Mouse (Mus musculus): ENCODE measurements at regions not wholly inside any gene's neighbourhood (a gene's known extent, or its start where the extent isn't known, plus 50 kb on each side); places are given as distances from the start of the nearest gene placed in this dataset.

GRCm38 (mm10) chr10:119065974-119066373, 173.9 kb downstream of the Cand1 start:
- H3K27me3 ChIP-seq (ENCODE audit: control insufficient read depth, insufficient read depth, low read length), result no peaks in the 10 kb centered on the region
- no peak overlapping the region for H3K4me3 ChIP-seq (ENCODE audit: low read depth, low read length)
- no peak overlapping the region for H3K27ac ChIP-seq (replicated peaks)
- H3K9me3 ChIP-seq (ENCODE audit: control insufficient read depth, low read length), result no peaks in the 10 kb centered on the region
- peak; percentile 88 for DNase-seq (ENCODE audit: low spot score)
- 30% methylated on average over 8 of the region's 8 CpGs for WGBS
- no peak overlapping the region for H3K9ac ChIP-seq (ENCODE audit: low read length)
- H3K36me3 ChIP-seq (ENCODE audit: control insufficient read depth, insufficient read depth, low read length), result no peaks in the 10 kb centered on the region
- ATAC-seq (ENCODE audit: low FRiP score, low TSS enrichment), result 0 out of 2 replicates have a peak, but pooled peaks have one; percentile 56
- H3K4me2 ChIP-seq (replicated peaks; ENCODE audit: low read depth), result no peak overlapping the region
- TF ChIP-seq EP300 (optimal IDR thresholded peaks at IDR 0.05) (no peak), CTCF (IDR thresholded peaks at IDR 0.05; ENCODE audit: low read depth) (peak; percentile 74)
- no peaks in the 10 kb centered on the region for H3K4me1 ChIP-seq (replicated peaks; ENCODE audit: control insufficient read depth, insufficient read depth)

- no peak overlapping the region for H3K27ac ChIP-seq (replicated peaks)
Observed at GRCm38 (mm10) chr10:119065133-119065817, 174.6 kb downstream of the Cand1 start.

GRCm38 (mm10) chr10:119064218-119064617, 175.6 kb downstream of the Cand1 start:
- H3K4me2 ChIP-seq (replicated peaks; ENCODE audit: low read depth), result no peak overlapping the region
- H3K4me3 ChIP-seq (ENCODE audit: low read depth, low read length), result no peak overlapping the region
- DNase-seq (ENCODE audit: low spot score) (no peak), ATAC-seq (ENCODE audit: low FRiP score, low TSS enrichment) (no peak)
- no peaks in the 10 kb centered on the region for H3K36me3 ChIP-seq (ENCODE audit: control insufficient read depth, insufficient read depth, low read length)
- 86% methylated on average over 12 of the region's 12 CpGs for WGBS
- no peaks in the 10 kb centered on the region for H3K27me3 ChIP-seq (ENCODE audit: control insufficient read depth, insufficient read depth, low read length)
- no peak overlapping the region for H3K9ac ChIP-seq (ENCODE audit: low read length)
- no peaks in the 10 kb centered on the region for H3K9me3 ChIP-seq (ENCODE audit: control insufficient read depth, low read length)
- TF ChIP-seq CTCF (IDR thresholded peaks at IDR 0.05; ENCODE audit: low read depth), result no peak
- TF ChIP-seq EP300 (optimal IDR thresholded peaks at IDR 0.05), result no peak
- H3K4me1 ChIP-seq (replicated peaks; ENCODE audit: control insufficient read depth, insufficient read depth), result no peaks in the 10 kb centered on the region
- H3K27ac ChIP-seq (replicated peaks), result no peak overlapping the region

More at GRCm38 (mm10) chr10:119065133-119065817, 174.6 kb downstream of the Cand1 start:
- DNase-seq (ENCODE audit: low spot score), result peak; percentile 81
- no peaks in the 10 kb centered on the region for H3K9me3 ChIP-seq (ENCODE audit: control insufficient read depth, low read length)
- H3K36me3 ChIP-seq (ENCODE audit: control insufficient read depth, insufficient read depth, low read length), result no peaks in the 10 kb centered on the region
- H3K9ac ChIP-seq (ENCODE audit: low read length), result no peak overlapping the region
- no peaks in the 10 kb centered on the region for H3K27me3 ChIP-seq (ENCODE audit: control insufficient read depth, insufficient read depth, low read length)
- H3K4me2 ChIP-seq (replicated peaks; ENCODE audit: low read depth), result no peak overlapping the region; the same call in 1 of the 2 replicates
- WGBS, result 43% methylated on average over 23 of the region's 23 CpGs
- no peak overlapping the region for H3K4me3 ChIP-seq (ENCODE audit: low read depth, low read length)
- H3K4me1 ChIP-seq (replicated peaks; ENCODE audit: control insufficient read depth, insufficient read depth), result no peaks in the 10 kb centered on the region
- TF ChIP-seq CTCF (IDR thresholded peaks at IDR 0.05; ENCODE audit: low read depth) (no peak), EP300 (optimal IDR thresholded peaks at IDR 0.05) (no peak)
- peak; percentile 92 for ATAC-seq (ENCODE audit: low FRiP score, low TSS enrichment)

- DNase-seq (ENCODE audit: low spot score) (no peak), ATAC-seq (ENCODE audit: low FRiP score, low TSS enrichment) (no peak)
- WGBS, result 66% methylated on average over 14 of the region's 14 CpGs
- Histone ChIP-seq H3K9me3 (ENCODE audit: control insufficient read depth, low read length) (no peaks in the 10 kb centered on the region), H3K36me3 (ENCODE audit: control insufficient read depth, insufficient read depth, low read length) (no peaks in the 10 kb centered on the region), H3K9ac (ENCODE audit: low read length) (no peak overlapping the region), H3K27me3 (ENCODE audit: control insufficient read depth, insufficient read depth, low read length) (no peaks in the 10 kb centered on the region), H3K4me1 (replicated peaks; ENCODE audit: control insufficient read depth, insufficient read depth) (no peaks in the 10 kb centered on the region), H3K27ac (replicated peaks) (no peak overlapping the region), H3K4me3 (ENCODE audit: low read depth, low read length) (no peak overlapping the region), H3K4me2 (replicated peaks; ENCODE audit: low read depth) (no peak overlapping the region)
- TF ChIP-seq CTCF (IDR thresholded peaks at IDR 0.05; ENCODE audit: low read depth) (no peak), EP300 (optimal IDR thresholded peaks at IDR 0.05) (no peak)
Observed at GRCm38 (mm10) chr10:119063209-119063699, 176.6 kb downstream of the Cand1 start.

- H3K9ac ChIP-seq (ENCODE audit: low read length), result no peak overlapping the region
- H3K27ac ChIP-seq (replicated peaks), result no peak overlapping the region
- H3K9me3 ChIP-seq (ENCODE audit: control insufficient read depth, low read length), result no peaks in the 10 kb centered on the region
- no peaks in the 10 kb centered on the region for H3K27me3 ChIP-seq (ENCODE audit: control insufficient read depth, insufficient read depth, low read length)
- 82% methylated on average over 13 of the region's 13 CpGs for WGBS
- no peaks in the 10 kb centered on the region for H3K4me1 ChIP-seq (replicated peaks; ENCODE audit: control insufficient read depth, insufficient read depth)
- TF ChIP-seq EP300 (optimal IDR thresholded peaks at IDR 0.05) (no peak), CTCF (IDR thresholded peaks at IDR 0.05; ENCODE audit: low read depth) (no peak)
- no peak for ATAC-seq (ENCODE audit: low FRiP score, low TSS enrichment)
- no peak overlapping the region for H3K4me3 ChIP-seq (ENCODE audit: low read depth, low read length)
- no peak overlapping the region for H3K4me2 ChIP-seq (replicated peaks; ENCODE audit: low read depth)
- DNase-seq (ENCODE audit: low spot score), result no peak
- H3K36me3 ChIP-seq (ENCODE audit: control insufficient read depth, insufficient read depth, low read length), result no peaks in the 10 kb centered on the region
Observed at GRCm38 (mm10) chr10:119061958-119062599, 177.8 kb downstream of the Cand1 start.

GRCm38 (mm10) chr10:119061349-119061850, 178.5 kb downstream of the Cand1 start:
- WGBS, result 82% methylated on average over 8 of the region's 8 CpGs
- H3K27ac ChIP-seq (replicated peaks), result no peak overlapping the region
- ATAC-seq (ENCODE audit: low FRiP score, low TSS enrichment) (no peak), DNase-seq (ENCODE audit: low spot score) (no peak)
- H3K4me3 ChIP-seq (ENCODE audit: low read depth, low read length), result no peak overlapping the region
- H3K9ac ChIP-seq (ENCODE audit: low read length), result no peak overlapping the region
- no peak overlapping the region for H3K4me2 ChIP-seq (replicated peaks; ENCODE audit: low read depth)
- no peaks in the 10 kb centered on the region for H3K4me1 ChIP-seq (replicated peaks; ENCODE audit: control insufficient read depth, insufficient read depth)
- H3K36me3 ChIP-seq (ENCODE audit: control insufficient read depth, insufficient read depth, low read length), result no peaks in the 10 kb centered on the region
- H3K27me3 ChIP-seq (ENCODE audit: control insufficient read depth, insufficient read depth, low read length), result no peaks in the 10 kb centered on the region
- TF ChIP-seq CTCF (IDR thresholded peaks at IDR 0.05; ENCODE audit: low read depth), result no peak
- TF ChIP-seq EP300 (optimal IDR thresholded peaks at IDR 0.05), result no peak
- no peaks in the 10 kb centered on the region for H3K9me3 ChIP-seq (ENCODE audit: control insufficient read depth, low read length)

Measured in stomach, postnatal 0 days (tissue).